Mouse (Mus musculus) forebrain, embryonic 13.5 days (tissue): ENCODE results near the gene Wdr4. TPM values are rescaled to one million over a fixed set of nuclear protein-coding genes. Genes with fewer than 3 reads are reported as not detected.
A peak's percentile ranks its signal among the peaks of the same experiment; 100 is the strongest.

ENCODE experiments used
- ATAC-seq: fragments of 200-750 bp; cut with Nextera tagmentation; 2 replicates; pipeline ENCODE4 v1.8.0; 2017
- H3K27ac ChIP-seq: fragments of 300-500 bp; sonication (generic); 2 replicates; pipeline ENCODE4 v1.5.1; 2015; ENCODE audit warnings: inconsistent platforms, mild to moderate bottlenecking, moderate library complexity
- H3K27me3 ChIP-seq: fragments of 300-500 bp; sonication (generic); 2 replicates; pipeline ENCODE4 v1.6.1; 2015; ENCODE audit warnings: mild to moderate bottlenecking, inconsistent platforms
- H3K36me3 ChIP-seq: fragments of 300-500 bp; sonication (generic); 2 replicates; pipeline ENCODE4 v1.6.1; 2015; ENCODE audit warnings: mild to moderate bottlenecking, inconsistent platforms; ENCODE audit not compliant: poor library complexity, severe bottlenecking
- H3K4me1 ChIP-seq: fragments of 300-500 bp; sonication (generic); 2 replicates; pipeline ENCODE4 v1.6.1; 2015; ENCODE audit warnings: inconsistent platforms
- H3K4me2 ChIP-seq: fragments of 300-500 bp; sonication (generic); 2 replicates; pipeline ENCODE4 v1.6.1; 2015; ENCODE audit warnings: inconsistent platforms, mild to moderate bottlenecking, moderate library complexity
- H3K4me3 ChIP-seq: fragments of 300-500 bp; sonication (generic); 2 replicates; pipeline ENCODE4 v1.5.1; 2015; ENCODE audit warnings: mild to moderate bottlenecking, inconsistent platforms
- H3K9ac ChIP-seq: fragments of 300-500 bp; sonication (generic); 2 replicates; pipeline ENCODE4 v1.6.1; 2015; ENCODE audit warnings: mild to moderate bottlenecking, inconsistent platforms
- H3K9me3 ChIP-seq: fragments of 300-500 bp; sonication (generic); replicated peaks from 2 replicates; pipeline ENCODE4 v1.6.1; 2016; ENCODE audit warnings: inconsistent platforms
- WGBS: fragments of 180-500 bp; shearing (Covaris S2); methylation state at CpG from one replicate; pipeline ENCODE4 v1.1.7; 2015; 5-methylcytosine and 5-hydroxymethylcytosine counted together
- microRNA-seq: library from miRNA; unstranded; fragments of <30 nt; microRNA quantifications from one replicate; pipeline ENCODE4, GENCODE M21; 2016
- polyA plus RNA-seq: library from polyadenylated mRNA; unstranded; fragments of >200 nt; fragmentation: Nextera tagmentation; extraction: Ambion mirVana; gene quantifications from 2 replicates; pipeline ENCODE4 v1.2.1, GENCODE M21; 2015

Gene Wdr4
- polyA plus RNA-seq, 1 experiment from 2014 or later = 37.9 TPM

DNA sequence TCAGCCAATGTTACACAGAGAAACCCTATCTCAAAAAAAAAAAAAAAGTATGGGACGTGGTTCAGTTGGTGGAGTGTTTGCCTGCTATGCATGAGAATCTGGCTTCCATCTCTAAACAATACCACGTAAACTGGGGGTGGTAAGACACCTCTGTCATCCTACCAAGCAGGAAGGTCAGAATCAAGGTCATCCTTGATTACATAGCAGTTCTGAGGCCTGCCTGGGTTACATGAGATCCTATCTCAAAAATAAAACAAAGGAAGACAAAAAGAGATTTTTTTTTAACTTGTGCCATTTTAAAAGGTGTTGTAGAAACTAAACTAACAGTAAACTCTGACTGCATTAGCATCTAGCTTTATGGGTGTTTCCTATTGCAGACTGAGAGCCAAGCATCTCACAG lies 67.0 kb downstream of the Wdr4 start:
- Histone ChIP-seq H3K4me2 (no peak overlapping the region), H3K36me3 (peaks cover 47% of the 10 kb centered on the region), H3K4me1 (peaks cover 15% of the 10 kb centered on the region), H3K27ac (no peak overlapping the region), H3K4me3 (no peak overlapping the region), H3K9ac (no peak overlapping the region), H3K9me3 (no peaks in the 10 kb centered on the region), H3K27me3 (no peaks in the 10 kb centered on the region)
- 83% methylated on average over 2 of the region's 2 CpGs for WGBS
- ATAC-seq = no peak

DNA sequence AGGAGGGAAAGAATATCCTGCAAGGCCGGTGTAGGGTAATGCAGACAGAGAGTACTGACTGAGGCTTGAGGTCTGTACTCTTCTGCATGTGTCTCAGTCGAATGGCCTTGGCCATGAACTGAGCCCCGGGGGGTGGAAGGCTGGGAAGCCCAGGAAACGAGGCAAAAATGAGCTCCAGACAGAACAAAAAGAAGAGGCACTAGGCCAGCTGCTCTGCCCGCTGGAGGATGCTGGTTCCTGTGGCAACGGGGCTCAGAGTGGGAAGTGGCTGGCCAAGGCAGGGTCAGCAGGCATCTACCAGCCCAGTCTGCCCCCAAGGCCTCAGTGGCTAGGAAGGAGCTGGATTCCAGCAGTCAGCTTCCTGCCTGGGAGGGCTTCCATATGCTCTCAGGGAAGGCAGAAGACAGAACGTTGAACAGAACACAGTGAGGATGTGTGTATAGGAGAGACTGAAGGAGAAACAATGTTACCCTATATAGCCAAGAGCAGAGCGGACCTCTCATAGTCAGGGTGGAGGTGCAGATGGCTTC lies 68.5 kb downstream of the Wdr4 start:
- ATAC-seq = no peak
- Histone ChIP-seq H3K4me3 (no peak overlapping the region), H3K4me1 (peaks cover 15% of the 10 kb centered on the region), H3K36me3 (peaks cover 47% of the 10 kb centered on the region), H3K9ac (no peak overlapping the region), H3K27me3 (no peaks in the 10 kb centered on the region), H3K27ac (peak overlapping the region; percentile 64), H3K4me2 (no peak overlapping the region), H3K9me3 (no peaks in the 10 kb centered on the region)
- 41% methylated on average over 8 of the region's 8 CpGs for WGBS

DNA sequence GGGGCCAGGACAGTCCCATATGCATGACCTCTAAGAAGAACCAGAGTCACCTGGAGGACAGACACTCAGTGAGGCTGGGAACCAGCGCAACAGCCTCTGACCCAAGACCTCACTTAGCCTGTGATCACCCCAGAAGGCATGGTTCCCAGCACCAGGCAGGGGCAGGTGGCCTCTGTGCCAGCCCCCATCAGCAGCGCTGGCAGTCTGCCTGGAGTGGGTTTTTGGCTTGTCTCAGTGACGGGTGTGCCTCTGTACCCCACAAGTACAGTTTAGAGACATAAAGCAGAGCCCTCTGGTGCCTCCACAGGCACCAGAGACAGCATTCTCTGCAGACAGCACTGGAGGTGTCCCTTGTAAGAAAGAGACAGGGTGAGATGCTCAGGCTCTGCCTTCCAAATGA lies 69.6 kb downstream of the Wdr4 start:
- ATAC-seq = peak; percentile 45; the same call in 1 of the 2 replicates
- peak overlapping the region; percentile 64 for H3K27ac ChIP-seq
- WGBS = 64% methylated on average over 3 of the region's 3 CpGs

DNA sequence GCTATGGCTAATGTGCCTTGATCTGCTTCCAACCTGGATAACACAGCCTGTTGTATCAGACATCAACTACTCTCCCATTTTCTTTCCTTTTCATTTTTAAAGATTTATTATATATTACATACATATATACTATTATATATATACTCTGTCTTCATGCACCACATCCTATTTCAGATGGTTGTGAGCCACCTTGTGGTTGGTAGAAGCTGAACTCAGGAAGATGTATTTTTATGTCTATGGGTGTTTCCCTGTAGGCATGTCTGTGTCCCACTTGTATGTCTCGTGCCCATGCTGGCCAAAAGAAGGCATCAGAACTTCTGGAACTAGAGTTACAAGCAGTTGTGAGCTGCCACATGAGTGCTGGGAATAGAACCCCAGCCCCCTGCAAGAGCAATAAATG lies 71.3 kb downstream of the Wdr4 start:
- H3K9ac ChIP-seq = no peak overlapping the region
- no peaks in the 10 kb centered on the region for H3K27me3 ChIP-seq
- peaks cover 48% of the 10 kb centered on the region for H3K36me3 ChIP-seq
- H3K4me1 ChIP-seq = peaks cover 18% of the 10 kb centered on the region
- no peak overlapping the region for H3K4me2 ChIP-seq
- H3K27ac ChIP-seq = no peak overlapping the region
- 83% methylated on average over 1 of the region's 1 CpGs for WGBS
- H3K4me3 ChIP-seq = no peak overlapping the region
- ATAC-seq = no peak
- no peaks in the 10 kb centered on the region for H3K9me3 ChIP-seq

More for the DNA sequence above, 69.6 kb downstream of the Wdr4 start:
- H3K4me2 ChIP-seq = no peak overlapping the region
- no peak overlapping the region for H3K9ac ChIP-seq
- H3K4me1 ChIP-seq = peaks cover 18% of the 10 kb centered on the region
- H3K36me3 ChIP-seq = peaks cover 44% of the 10 kb centered on the region
- no peaks in the 10 kb centered on the region for H3K27me3 ChIP-seq
- no peaks in the 10 kb centered on the region for H3K9me3 ChIP-seq
- no peak overlapping the region for H3K4me3 ChIP-seq

DNA sequence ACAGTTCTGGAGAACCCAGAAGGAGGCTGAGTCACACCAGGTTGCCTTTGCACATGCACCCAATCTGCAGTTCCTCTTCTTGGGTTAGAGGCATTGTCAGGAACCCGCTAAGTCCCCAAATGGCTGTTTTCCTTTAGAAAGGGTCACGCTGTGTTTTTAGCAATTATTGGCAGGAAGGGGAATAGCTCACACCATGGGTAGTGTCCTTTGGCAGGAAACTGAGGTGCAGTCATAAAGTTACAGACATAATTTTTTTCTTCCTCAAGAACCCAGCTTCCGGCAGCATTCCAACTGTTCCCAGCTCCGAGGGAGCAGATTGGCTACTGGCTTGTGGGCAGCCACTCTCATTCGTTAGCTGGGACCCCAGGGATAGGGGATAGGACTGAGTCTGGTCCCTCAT lies 72.0 kb downstream of the Wdr4 start:
- Histone ChIP-seq H3K4me2 (no peak overlapping the region), H3K9me3 (no peaks in the 10 kb centered on the region), H3K27me3 (no peaks in the 10 kb centered on the region), H3K4me1 (peaks cover 18% of the 10 kb centered on the region), H3K9ac (no peak overlapping the region), H3K4me3 (no peak overlapping the region), H3K27ac (no peak overlapping the region), H3K36me3 (peaks cover 50% of the 10 kb centered on the region)
- 88% methylated on average over 5 of the region's 5 CpGs for WGBS
- ATAC-seq = no peak

DNA sequence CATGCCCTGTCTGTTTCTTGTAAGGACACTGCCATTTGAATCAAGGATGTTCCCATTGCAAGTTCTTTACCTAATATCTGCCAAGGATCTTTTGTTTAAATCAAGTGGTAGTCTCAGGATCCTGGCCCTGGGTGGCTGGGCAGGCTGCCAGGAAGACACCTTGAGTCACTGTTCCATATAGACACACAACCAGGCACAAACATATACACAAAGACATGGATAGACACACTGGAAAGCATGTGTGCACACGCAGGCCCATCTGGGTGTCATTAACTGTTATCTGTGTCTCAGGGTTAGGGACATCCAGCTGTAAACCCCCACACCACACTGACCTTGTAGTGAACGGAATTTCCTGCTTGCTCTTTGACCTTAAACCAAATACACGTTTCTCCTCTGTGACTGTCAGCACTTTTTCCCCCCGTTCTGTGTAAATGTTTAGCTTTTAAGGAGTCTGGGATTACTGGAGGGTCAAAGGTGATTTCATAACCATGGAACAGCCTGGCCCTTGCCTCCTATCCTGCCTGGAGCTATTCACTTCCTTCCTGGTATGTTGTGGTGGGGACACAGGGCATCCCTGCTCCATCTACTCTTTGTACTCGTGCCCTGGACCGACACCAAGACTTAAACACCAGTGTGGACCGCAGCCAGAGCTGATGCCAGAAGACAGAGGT lies 74.6 kb downstream of the Wdr4 start:
- Histone ChIP-seq H3K9ac (no peak overlapping the region), H3K4me2 (no peak overlapping the region), H3K27me3 (no peaks in the 10 kb centered on the region), H3K36me3 (peaks cover 58% of the 10 kb centered on the region), H3K27ac (no peak overlapping the region), H3K4me1 (peaks cover 6% of the 10 kb centered on the region), H3K4me3 (no peak overlapping the region), H3K9me3 (no peaks in the 10 kb centered on the region)
- WGBS = 76% methylated on average over 7 of the region's 7 CpGs
- ATAC-seq = no peak

Small RNA genes within 50 kb of the gene (microRNA-seq; reads per million reads assigned to microRNA genes)
- not detected for gene Gm24970

Other genes starting within 250 kb of the Wdr4 start
- gene Rsph1, start 242.6 kb downstream of the Wdr4 start, polyA plus RNA-seq = 4.0 and 5.2 TPM in 2 replicates
- 10.4 and 11.4 TPM in 2 replicates for gene Slc37a1, start 233.2 kb downstream of the Wdr4 start, polyA plus RNA-seq
- gene Pde9a, start 133.8 kb downstream of the Wdr4 start, polyA plus RNA-seq = 46.4 and 52.3 TPM in 2 replicates
- gene Ndufv3, start 135 bp upstream of the Wdr4 start, polyA plus RNA-seq = 340 and 354 TPM in 2 replicates
- gene Pknox1, start 44.8 kb upstream of the Wdr4 start, polyA plus RNA-seq = 29.6 and 30.5 TPM in 2 replicates
- 4.4 and 5.3 TPM in 2 replicates for gene Cbs, start 117.3 kb upstream of the Wdr4 start, polyA plus RNA-seq
- 349 and 357 TPM in 2 replicates for gene U2af1, start 138.9 kb upstream of the Wdr4 start, polyA plus RNA-seq
- gene Cryaa, start 157.8 kb upstream of the Wdr4 start, polyA plus RNA-seq = not detected in 2 replicates